Mouse (Mus musculus) heart, postnatal 0 days (tissue): ENCODE measurements around the gene Chchd6.

Experiments
- CTCF ChIP-seq: IDR thresholded peaks from 2 replicates; pipeline ENCODE4 v1.5.1; 2016; ENCODE audit warnings: antibody characterized with exemption, control low read depth, low read depth
- EP300 ChIP-seq: IDR thresholded peaks from 2 replicates; pipeline ENCODE4 v1.6.1; 2016; ENCODE audit warnings: antibody characterized with exemption, low read depth

DNA sequence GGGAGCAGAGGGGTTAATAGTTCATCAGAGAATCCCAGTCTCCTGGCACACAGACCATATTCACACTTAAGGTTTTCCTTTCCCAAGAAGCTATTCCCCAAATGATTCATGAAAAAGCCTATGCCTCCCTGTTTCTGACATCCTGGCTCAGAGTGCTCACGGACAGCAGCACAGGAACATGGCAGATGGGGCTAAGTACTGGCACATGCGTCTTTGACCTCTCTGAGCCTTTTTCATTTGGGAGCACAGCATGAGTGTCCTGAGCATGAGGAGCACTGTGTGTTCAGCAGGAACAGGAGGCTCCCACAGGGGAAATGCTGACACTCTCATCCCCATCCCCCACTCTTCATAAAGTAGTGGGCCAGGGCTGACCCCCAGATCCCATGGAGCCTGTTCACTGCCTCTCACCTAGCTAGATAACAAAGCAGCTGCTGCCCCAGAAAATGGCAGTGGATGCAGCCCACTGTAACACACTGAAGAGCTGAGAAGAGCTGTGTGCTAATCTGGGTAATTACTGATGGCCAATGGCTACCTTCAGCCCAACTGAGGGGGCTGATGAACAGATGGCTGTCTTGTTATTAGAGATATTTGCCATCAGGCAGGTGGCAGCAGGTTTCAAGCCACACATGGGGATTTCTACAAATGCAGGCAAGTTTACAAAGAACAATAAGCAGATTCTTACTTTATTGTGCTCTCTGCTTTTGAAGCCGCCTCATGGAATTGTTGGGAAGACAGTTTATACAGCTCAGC lies 176.2 kb downstream of the Chchd6 start:
- TF ChIP-seq CTCF (no peak), EP300 (no peak)
